Mouse (Mus musculus) lung, embryonic 15.5 days (tissue): Measurements from ENCODE around the gene Cd8a. TPM values are rescaled to one million over a fixed set of nuclear protein-coding genes. Genes with fewer than 3 reads are reported as not detected.

Experiments
- ATAC-seq: fragments of 200-750 bp; cut with Nextera tagmentation; 2 replicates; pipeline ENCODE4 v1.8.0; 2017; ENCODE audit warnings: moderate number of reproducible peaks, borderline replicate concordance; ENCODE audit not compliant: low FRiP score, low TSS enrichment; ENCODE audit errors: extremely low read depth
- H3K27ac ChIP-seq: fragments of 300-500 bp; sonication (generic); 2 replicates; pipeline ENCODE4 v1.5.1; 2015; ENCODE audit warnings: moderate library complexity, mild to moderate bottlenecking, inconsistent platforms
- H3K27me3 ChIP-seq: fragments of 300-500 bp; sonication (generic); 2 replicates; pipeline ENCODE4 v1.6.1; 2015; ENCODE audit warnings: inconsistent platforms
- H3K36me3 ChIP-seq: fragments of 300-500 bp; sonication (generic); 2 replicates; pipeline ENCODE4 v1.6.1; 2015; ENCODE audit warnings: inconsistent platforms
- H3K4me1 ChIP-seq: fragments of 300-500 bp; sonication (generic); 2 replicates; pipeline ENCODE4 v1.6.1; 2015; ENCODE audit warnings: inconsistent platforms
- H3K4me2 ChIP-seq: fragments of 300-500 bp; sonication (generic); 2 replicates; pipeline ENCODE4 v1.6.1; 2015; ENCODE audit warnings: inconsistent platforms, mild to moderate bottlenecking, moderate library complexity
- H3K4me3 ChIP-seq: fragments of 300-500 bp; sonication (generic); 2 replicates; pipeline ENCODE4 v1.5.1; 2015; ENCODE audit warnings: mild to moderate bottlenecking, inconsistent platforms
- H3K9ac ChIP-seq: fragments of 300-500 bp; sonication (generic); 2 replicates; pipeline ENCODE4 v1.6.1; 2015; ENCODE audit warnings: inconsistent platforms
- H3K9me3 ChIP-seq: fragments of 300-500 bp; sonication (generic); 2 replicates; pipeline ENCODE4 v1.6.1; 2016; ENCODE audit warnings: inconsistent platforms
- WGBS: fragments of 180-500 bp; shearing (Covaris S2); methylation state at CpG from one replicate; pipeline ENCODE4 v1.1.7; 2015; 5-methylcytosine and 5-hydroxymethylcytosine counted together
- polyA plus RNA-seq: library from polyadenylated mRNA; unstranded; fragments of >200 nt; fragmentation: Nextera tagmentation; extraction: Ambion mirVana; gene quantifications from 2 replicates; pipeline ENCODE4 v1.2.1, GENCODE M21; 2015

The Cd8a gene
- polyA plus RNA-seq, 1 experiment from 2014 or later, result 1.2 TPM

GRCm38 (mm10) chr6:71348006-71348405, 25.2 kb upstream of the Cd8a start:
- no peak for ATAC-seq
- Histone ChIP-seq H3K4me3 (no peak overlapping the region), H3K27ac (no peak overlapping the region), H3K27me3 (no peaks in the 10 kb centered on the region), H3K4me1 (no peaks in the 10 kb centered on the region), H3K4me2 (no peak overlapping the region), H3K36me3 (no peaks in the 10 kb centered on the region), H3K9ac (no peak overlapping the region), H3K9me3 (no peaks in the 10 kb centered on the region)
- 90% methylated on average over 9 of the region's 9 CpGs for WGBS

GRCm38 (mm10) chr6:71351201-71351600, 22.0 kb upstream of the Cd8a start:
- no peak for ATAC-seq

GRCm38 (mm10) chr6:71352201-71352600, 21.0 kb upstream of the Cd8a start:
- Histone ChIP-seq H3K27me3 (no peaks in the 10 kb centered on the region), H3K4me1 (no peaks in the 10 kb centered on the region), H3K9me3 (no peaks in the 10 kb centered on the region), H3K36me3 (no peaks in the 10 kb centered on the region), H3K4me2 (no peak overlapping the region), H3K9ac (no peak overlapping the region), H3K4me3 (no peak overlapping the region), H3K27ac (no peak overlapping the region)
- WGBS, result 86% methylated on average over 6 of the region's 6 CpGs
- no peak for ATAC-seq

More at GRCm38 (mm10) chr6:71351201-71351600, 22.0 kb upstream of the Cd8a start:
- H3K9ac ChIP-seq, result no peak overlapping the region
- no peaks in the 10 kb centered on the region for H3K9me3 ChIP-seq
- no peaks in the 10 kb centered on the region for H3K36me3 ChIP-seq
- H3K4me3 ChIP-seq, result no peak overlapping the region
- 89% methylated on average over 3 of the region's 3 CpGs for WGBS
- no peak overlapping the region for H3K4me2 ChIP-seq
- H3K27ac ChIP-seq, result no peak overlapping the region
- H3K27me3 ChIP-seq, result no peaks in the 10 kb centered on the region
- H3K4me1 ChIP-seq, result no peaks in the 10 kb centered on the region

GRCm38 (mm10) chr6:71352866-71353427, 20.3 kb upstream of the Cd8a start:
- H3K9me3 ChIP-seq, result no peaks in the 10 kb centered on the region
- no peak overlapping the region for H3K4me2 ChIP-seq
- H3K27ac ChIP-seq, result no peak overlapping the region
- no peak overlapping the region for H3K4me3 ChIP-seq
- ATAC-seq, result no peak
- 77% methylated on average over 10 of the region's 10 CpGs for WGBS
- H3K27me3 ChIP-seq, result no peaks in the 10 kb centered on the region
- no peaks in the 10 kb centered on the region for H3K36me3 ChIP-seq
- no peaks in the 10 kb centered on the region for H3K4me1 ChIP-seq
- no peak overlapping the region for H3K9ac ChIP-seq

GRCm38 (mm10) chr6:71353722-71354121, 19.5 kb upstream of the Cd8a start:
- no peaks in the 10 kb centered on the region for H3K4me1 ChIP-seq
- H3K9ac ChIP-seq, result no peak overlapping the region
- ATAC-seq, result no peak
- H3K36me3 ChIP-seq, result no peaks in the 10 kb centered on the region
- 89% methylated on average over 2 of the region's 2 CpGs for WGBS
- H3K4me2 ChIP-seq, result no peak overlapping the region
- no peak overlapping the region for H3K27ac ChIP-seq
- no peak overlapping the region for H3K4me3 ChIP-seq
- no peaks in the 10 kb centered on the region for H3K27me3 ChIP-seq
- H3K9me3 ChIP-seq, result no peaks in the 10 kb centered on the region

- H3K27ac ChIP-seq, result no peak overlapping the region
- no peaks in the 10 kb centered on the region for H3K9me3 ChIP-seq
- 88% methylated on average over 7 of the region's 7 CpGs for WGBS
- no peak overlapping the region for H3K4me2 ChIP-seq
- no peak overlapping the region for H3K4me3 ChIP-seq
- ATAC-seq, result no peak
- H3K36me3 ChIP-seq, result no peaks in the 10 kb centered on the region
- H3K27me3 ChIP-seq, result no peaks in the 10 kb centered on the region
- no peak overlapping the region for H3K9ac ChIP-seq
- H3K4me1 ChIP-seq, result no peaks in the 10 kb centered on the region
Measured at GRCm38 (mm10) chr6:71357493-71357892, 15.7 kb upstream of the Cd8a start.

GRCm38 (mm10) chr6:71360221-71360620, 13.0 kb upstream of the Cd8a start:
- Histone ChIP-seq H3K27ac (no peak overlapping the region), H3K4me1 (no peaks in the 10 kb centered on the region), H3K27me3 (no peaks in the 10 kb centered on the region), H3K4me2 (no peak overlapping the region), H3K9ac (no peak overlapping the region), H3K9me3 (no peaks in the 10 kb centered on the region), H3K4me3 (no peak overlapping the region), H3K36me3 (no peaks in the 10 kb centered on the region)
- 79% methylated on average over 4 of the region's 4 CpGs for WGBS
- no peak for ATAC-seq

- WGBS, result 51% methylated on average over 5 of the region's 5 CpGs
- Histone ChIP-seq H3K4me3 (no peak overlapping the region), H3K36me3 (no peaks in the 10 kb centered on the region), H3K4me1 (no peaks in the 10 kb centered on the region), H3K27ac (no peak overlapping the region), H3K9me3 (no peaks in the 10 kb centered on the region), H3K4me2 (no peak overlapping the region), H3K27me3 (no peaks in the 10 kb centered on the region), H3K9ac (no peak overlapping the region)
- no peak for ATAC-seq
Measured at GRCm38 (mm10) chr6:71360751-71361150, 12.5 kb upstream of the Cd8a start.

- Histone ChIP-seq H3K9me3 (no peaks in the 10 kb centered on the region), H3K27ac (no peak overlapping the region), H3K9ac (no peak overlapping the region), H3K4me3 (no peak overlapping the region), H3K4me1 (no peaks in the 10 kb centered on the region), H3K36me3 (no peaks in the 10 kb centered on the region), H3K4me2 (no peak overlapping the region), H3K27me3 (no peaks in the 10 kb centered on the region)
- ATAC-seq, result no peak
- 75% methylated on average over 10 of the region's 10 CpGs for WGBS
Measured at GRCm38 (mm10) chr6:71361156-71361670, 12.0 kb upstream of the Cd8a start.

- no peaks in the 10 kb centered on the region for H3K27me3 ChIP-seq
- no peak for ATAC-seq
- no peak overlapping the region for H3K9ac ChIP-seq
- no peaks in the 10 kb centered on the region for H3K9me3 ChIP-seq
- H3K36me3 ChIP-seq, result no peaks in the 10 kb centered on the region
- 66% methylated on average over 2 of the region's 2 CpGs for WGBS
- H3K27ac ChIP-seq, result no peak overlapping the region
- no peak overlapping the region for H3K4me3 ChIP-seq
- no peak overlapping the region for H3K4me2 ChIP-seq
- no peaks in the 10 kb centered on the region for H3K4me1 ChIP-seq
Measured at GRCm38 (mm10) chr6:71363995-71364394, 9.2 kb upstream of the Cd8a start.

- WGBS, result 92% methylated on average over 6 of the region's 6 CpGs
- Histone ChIP-seq H3K4me3 (no peak overlapping the region), H3K4me2 (no peak overlapping the region), H3K36me3 (no peaks in the 10 kb centered on the region), H3K27ac (no peak overlapping the region), H3K9ac (no peak overlapping the region), H3K27me3 (no peaks in the 10 kb centered on the region), H3K9me3 (no peaks in the 10 kb centered on the region), H3K4me1 (no peaks in the 10 kb centered on the region)
- no peak for ATAC-seq
Measured at GRCm38 (mm10) chr6:71369416-71369815, 3.8 kb upstream of the Cd8a start.

GRCm38 (mm10) chr6:71371085-71371605, 2.1 kb upstream of the Cd8a start:
- H3K9me3 ChIP-seq, result no peaks in the 10 kb centered on the region
- no peak overlapping the region for H3K4me3 ChIP-seq
- 68% methylated on average over 5 of the region's 5 CpGs for WGBS
- H3K27ac ChIP-seq, result no peak overlapping the region
- H3K36me3 ChIP-seq, result no peaks in the 10 kb centered on the region
- ATAC-seq, result no peak
- no peaks in the 10 kb centered on the region for H3K27me3 ChIP-seq
- H3K4me2 ChIP-seq, result no peak overlapping the region
- H3K4me1 ChIP-seq, result no peaks in the 10 kb centered on the region
- H3K9ac ChIP-seq, result no peak overlapping the region
